Mouse (Mus musculus): Measurements from ENCODE around the gene Tprg.
A peak's percentile ranks its signal among the peaks of the same experiment; 100 is the strongest.

Gene Tprg

GRCm38 (mm10) chr16:25425376-25425775 lies 138.8 kb downstream of the Tprg start:
- DNase-seq, result no peak

- peak in 1 of 2 experiments; percentile 16 for DNase-seq
Measured at GRCm38 (mm10) chr16:25426261-25426660, 139.6 kb downstream of the Tprg start.

GRCm38 (mm10) chr16:25440039-25440438 lies 153.4 kb downstream of the Tprg start:
- DNase-seq, result no peak

- no peak for DNase-seq
Measured at GRCm38 (mm10) chr16:25445580-25445979, 159.0 kb downstream of the Tprg start.

GRCm38 (mm10) chr16:25451511-25451910 lies 164.9 kb downstream of the Tprg start:
- no peak for DNase-seq

- DNase-seq, result no peak
Measured at GRCm38 (mm10) chr16:25464732-25465131, 178.1 kb downstream of the Tprg start.

- DNase-seq, result peak in 1 of 2 experiments; percentile 2
Measured at GRCm38 (mm10) chr16:25465435-25466139, 179.0 kb downstream of the Tprg start.

GRCm38 (mm10) chr16:25468040-25468439 lies 181.4 kb downstream of the Tprg start:
- no peak for DNase-seq

GRCm38 (mm10) chr16:25468662-25469061 lies 182.0 kb downstream of the Tprg start:
- no peak for DNase-seq
